Mouse (Mus musculus) limb, embryonic 11.5 days (tissue): Measurements from ENCODE around the gene Nek9. TPM values are rescaled to one million over a fixed set of nuclear protein-coding genes. Genes with fewer than 3 reads are reported as not detected.

Experiments used
- ATAC-seq: fragments of 200-750 bp; cut with Nextera tagmentation; 2 replicates; pipeline ENCODE4 v1.8.0; 2017; ENCODE audit warnings: low read depth; ENCODE audit not compliant: insufficient number of reproducible peaks, low FRiP score, low TSS enrichment
- DNase-seq: peaks from one replicate; pipeline ENCODE4 v3.0.0-alpha.2; 2015; ENCODE audit warnings: low spot score
- H3K27ac ChIP-seq: fragments of 300-500 bp; sonication (generic); replicated peaks from 2 replicates; pipeline ENCODE4 v1.5.1; 2014; ENCODE audit warnings: low read depth, mild to moderate bottlenecking, low read length
- H3K27me3 ChIP-seq: fragments of 300-500 bp; sonication (generic); 2 replicates; pipeline ENCODE4 v1.6.1; 2014; ENCODE audit warnings: mild to moderate bottlenecking, low read length, mixed read lengths; ENCODE audit not compliant: control insufficient read depth, insufficient read depth
- H3K36me3 ChIP-seq: fragments of 300-500 bp; sonication (generic); 2 replicates; pipeline ENCODE4 v1.6.1; 2014; ENCODE audit warnings: mild to moderate bottlenecking, low read length, moderate library complexity, mixed read lengths; ENCODE audit not compliant: control insufficient read depth, insufficient read depth
- H3K4me1 ChIP-seq: fragments of 300-500 bp; sonication (generic); 2 replicates; pipeline ENCODE4 v1.6.1; 2014; ENCODE audit warnings: low read length, mixed read lengths; ENCODE audit not compliant: control insufficient read depth, insufficient read depth
- H3K4me2 ChIP-seq: fragments of 300-500 bp; sonication (generic); 2 replicates; pipeline ENCODE4 v1.6.1; 2014; ENCODE audit warnings: low read depth, mild to moderate bottlenecking, moderate library complexity; ENCODE audit not compliant: severe bottlenecking
- H3K4me3 ChIP-seq: fragments of 300-500 bp; sonication (generic); 2 replicates; pipeline ENCODE4 v1.5.1; 2014; ENCODE audit warnings: low read depth, low read length
- H3K9ac ChIP-seq: fragments of 300-500 bp; sonication (generic); 2 replicates; pipeline ENCODE4 v1.6.1; 2014; ENCODE audit warnings: mild to moderate bottlenecking, low read length
- H3K9me3 ChIP-seq: fragments of 300-500 bp; sonication (generic); 2 replicates; pipeline ENCODE4 v1.6.1; 2016; ENCODE audit warnings: low read length; ENCODE audit not compliant: control insufficient read depth
- WGBS: fragments of 180-500 bp; shearing (Covaris S2); extraction: QIAGEN DNeasy Blood & Tissue Kit; methylation state at CpG from one replicate; pipeline ENCODE4 v1.1.7; 2014; 5-methylcytosine and 5-hydroxymethylcytosine counted together
- polyA plus RNA-seq: library from polyadenylated mRNA; unstranded; fragments of >200 nt; fragmentation: Nextera tagmentation; extraction: Ambion mirVana; gene quantifications from 2 replicates; pipeline ENCODE4 v1.2.1, GENCODE M21; 2014

The Nek9 gene
- polyA plus RNA-seq = 18.7 and 19.0 TPM in 2 replicates

DNA sequence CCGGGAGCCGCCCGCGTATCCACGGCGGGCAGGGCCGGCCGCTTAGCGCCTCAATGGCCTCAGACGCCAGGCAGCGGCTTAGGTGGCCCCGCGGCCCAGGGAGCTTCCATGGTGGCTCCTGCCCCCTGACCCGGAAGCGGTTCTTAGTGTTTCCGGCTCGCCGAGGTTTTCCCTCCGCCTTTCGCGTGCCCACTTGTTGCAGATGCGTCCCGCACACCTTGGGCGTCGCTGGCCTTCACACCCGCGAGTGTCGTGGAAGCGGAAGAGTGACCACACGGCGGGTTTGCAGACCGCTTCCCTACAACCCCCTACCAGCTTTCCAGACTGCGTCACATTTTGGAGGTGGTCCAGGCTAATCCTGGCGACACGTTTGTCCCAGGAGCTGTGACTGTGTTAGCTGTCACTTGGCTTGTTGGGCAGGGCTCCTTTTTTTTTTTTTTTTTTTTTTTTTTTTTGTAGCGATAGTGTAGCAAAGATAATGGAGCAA, at the start of gene Nek9:
Gene Nek9 (minus strand): TSS at position 120 of the 487 bp plus-strand sequence.
- Histone ChIP-seq H3K27ac (peak within 1 kb of the TSS; percentile 80), H3K9me3 (no peaks in the 10 kb centered on the region), H3K4me2 (peak within 1 kb of the TSS; percentile 61), H3K4me3 (peak within 1 kb of the TSS; percentile 95), H3K27me3 (no peaks in the 10 kb centered on the region), H3K4me1 (peaks cover 5% of the 10 kb centered on the region), H3K36me3 (no peaks in the 10 kb centered on the region), H3K9ac (peak within 1 kb of the TSS; percentile 98)
- peak; percentile 74 for ATAC-seq
- under 1% methylated on average over 36 of the region's 36 CpGs for WGBS
- peak; percentile 98 for DNase-seq

DNA sequence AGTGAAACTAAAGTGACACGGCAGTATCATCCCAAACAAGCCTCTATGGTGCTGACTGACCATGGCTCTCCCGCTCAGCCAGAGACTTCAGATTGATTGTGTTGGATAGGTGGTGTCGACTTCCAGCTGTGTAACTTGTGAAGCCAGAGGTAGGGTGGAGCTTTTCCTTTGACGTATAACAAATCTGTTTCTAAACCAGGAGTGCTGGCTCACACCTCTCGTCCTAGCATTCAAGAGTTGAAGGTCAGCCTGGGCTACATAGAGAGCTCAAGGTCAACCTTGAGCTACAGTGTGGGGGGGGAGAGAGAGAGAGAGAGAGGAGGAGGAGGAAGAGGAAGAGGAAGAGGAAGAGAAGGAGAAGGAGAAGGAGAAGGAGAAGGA, 46.8 kb upstream of the Nek9 start:
- DNase-seq (no peak), ATAC-seq (no peak)
- Histone ChIP-seq H3K9ac (no peak overlapping the region), H3K4me3 (no peak overlapping the region), H3K9me3 (no peaks in the 10 kb centered on the region), H3K27me3 (no peaks in the 10 kb centered on the region), H3K4me1 (no peaks in the 10 kb centered on the region), H3K4me2 (no peak overlapping the region), H3K36me3 (no peaks in the 10 kb centered on the region), H3K27ac (no peak overlapping the region)
- WGBS = 43% methylated on average over 5 of the region's 5 CpGs

DNA sequence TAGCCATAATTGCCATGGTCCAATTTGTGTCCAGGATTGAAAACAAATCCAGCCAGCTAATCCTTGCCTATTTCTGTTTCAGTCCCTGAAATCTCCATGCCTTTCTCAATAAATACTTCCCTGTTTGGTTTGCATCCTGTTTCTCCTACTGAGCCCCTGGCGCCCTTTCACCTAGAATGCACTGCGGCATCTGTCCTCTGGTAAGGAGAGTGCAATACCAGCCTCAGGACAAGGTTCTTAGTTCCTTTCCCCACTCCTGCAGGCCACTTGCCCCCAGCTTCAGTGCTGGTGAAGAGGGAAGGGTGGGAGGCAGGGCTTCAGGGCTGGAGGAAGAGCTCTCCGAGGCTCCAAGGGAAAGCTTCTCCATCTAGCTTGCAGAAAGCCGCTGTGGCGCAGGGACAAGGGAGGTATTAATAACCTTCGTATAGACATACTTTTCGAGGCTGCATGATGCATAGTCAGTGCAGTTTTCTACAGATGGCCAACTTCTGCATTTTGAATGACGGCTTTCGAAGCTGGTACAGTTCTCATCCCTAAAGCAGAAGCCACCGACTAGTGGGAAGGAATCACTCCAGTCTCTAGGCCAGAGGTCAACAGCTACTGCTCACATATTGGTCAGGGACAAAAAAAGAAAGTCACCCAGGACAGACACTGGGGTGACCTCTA, 46.3 kb upstream of the Nek9 start:
- no peaks in the 10 kb centered on the region for H3K9me3 ChIP-seq
- WGBS = 78% methylated on average over 10 of the region's 10 CpGs
- DNase-seq (no peak), ATAC-seq (no peak)
- H3K4me3 ChIP-seq = no peak overlapping the region
- H3K27ac ChIP-seq = no peak overlapping the region
- H3K27me3 ChIP-seq = no peaks in the 10 kb centered on the region
- H3K4me1 ChIP-seq = no peaks in the 10 kb centered on the region
- no peaks in the 10 kb centered on the region for H3K36me3 ChIP-seq
- H3K9ac ChIP-seq = no peak overlapping the region
- H3K4me2 ChIP-seq = no peak overlapping the region

DNA sequence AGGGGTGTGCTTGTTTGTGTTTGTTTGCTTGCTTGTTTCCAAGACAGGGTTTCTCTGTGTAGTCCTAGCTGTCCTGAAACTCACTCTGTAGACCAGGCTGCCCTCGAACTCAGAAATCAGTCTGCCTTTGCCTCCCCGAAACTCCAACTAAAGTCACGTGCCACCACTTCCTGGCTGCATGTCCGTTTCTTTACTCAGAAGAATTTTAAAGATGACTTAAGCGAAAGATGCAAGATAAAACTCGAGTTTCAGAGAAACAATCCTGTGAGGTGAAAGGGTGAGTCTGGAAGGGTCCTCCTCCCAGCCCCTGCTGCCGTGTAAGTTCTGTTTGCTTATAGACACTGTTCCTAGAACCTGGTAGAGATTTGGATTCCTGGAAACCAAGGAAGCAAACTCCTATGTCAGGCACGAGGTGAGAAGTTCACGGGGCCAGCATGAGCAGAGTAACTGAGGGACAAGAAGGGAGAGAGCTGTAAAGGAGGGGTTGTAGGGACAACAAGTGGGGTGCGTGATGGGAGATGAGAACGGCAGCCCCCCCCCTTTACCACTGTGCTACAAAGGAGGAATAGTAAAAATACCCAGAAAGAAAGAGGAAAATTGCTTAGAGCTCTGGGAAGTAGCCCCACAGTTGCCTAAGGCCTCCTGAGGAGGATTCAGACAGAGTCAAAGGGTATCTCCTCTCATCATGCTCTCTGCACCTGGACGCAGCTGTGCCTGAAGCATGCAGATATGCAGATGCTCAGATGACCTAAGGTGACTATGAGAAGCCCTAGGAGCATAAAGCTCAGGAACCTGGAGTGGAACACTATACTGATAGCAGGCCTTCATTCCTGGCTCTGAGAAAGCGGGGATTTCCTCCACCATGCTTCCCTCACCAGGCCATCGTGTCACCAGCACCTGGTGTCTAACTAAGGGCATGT, 43.9 kb upstream of the Nek9 start:
- no peak overlapping the region for H3K9ac ChIP-seq
- H3K4me3 ChIP-seq = no peak overlapping the region
- no peaks in the 10 kb centered on the region for H3K4me1 ChIP-seq
- no peak for DNase-seq
- no peak overlapping the region for H3K27ac ChIP-seq
- no peaks in the 10 kb centered on the region for H3K27me3 ChIP-seq
- no peaks in the 10 kb centered on the region for H3K9me3 ChIP-seq
- ATAC-seq = no peak
- no peaks in the 10 kb centered on the region for H3K36me3 ChIP-seq
- no peak overlapping the region for H3K4me2 ChIP-seq
- 76% methylated on average over 14 of the region's 14 CpGs for WGBS

DNA sequence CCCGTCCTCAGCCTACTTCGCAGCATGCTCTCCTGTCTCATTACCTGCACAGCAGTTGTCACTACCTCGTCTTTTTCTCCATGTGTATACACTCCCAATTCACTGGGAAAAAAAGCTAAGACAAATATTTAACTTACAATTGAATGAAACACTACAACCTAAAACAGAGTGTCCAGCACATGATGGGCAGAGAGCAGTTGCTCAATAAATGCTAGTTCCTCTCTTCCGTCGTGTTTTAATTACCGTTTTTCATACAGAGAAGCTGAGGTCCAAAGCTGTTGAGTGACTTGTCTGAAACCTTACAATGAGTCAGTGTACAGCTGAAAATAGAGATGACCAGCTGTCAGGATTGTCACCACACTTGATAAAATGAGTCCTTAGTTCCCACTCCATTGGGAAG, 42.4 kb upstream of the Nek9 start:
- 92% methylated on average over 6 of the region's 6 CpGs for WGBS

DNA sequence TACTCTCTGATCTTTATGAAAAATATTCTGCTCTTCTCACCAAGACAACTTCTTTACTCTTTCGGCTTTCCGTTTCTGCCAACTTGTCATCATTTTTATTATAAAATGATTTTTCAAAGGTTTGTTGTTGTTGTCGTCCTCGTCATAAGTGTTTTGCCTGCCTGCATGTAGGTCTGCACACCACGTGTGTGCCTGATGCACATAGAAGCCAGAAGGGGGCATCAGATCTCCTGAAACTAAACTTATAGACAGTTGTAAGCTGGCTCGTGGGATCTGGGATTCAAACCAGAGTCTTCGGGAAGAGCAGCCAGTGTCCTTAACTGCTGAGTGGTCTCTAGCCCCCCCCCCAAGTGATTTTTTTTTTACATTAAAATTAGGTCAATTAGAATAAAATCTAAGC, 41.8 kb upstream of the Nek9 start:
- H3K27ac ChIP-seq = no peak overlapping the region
- no peaks in the 10 kb centered on the region for H3K9me3 ChIP-seq
- WGBS = 74% methylated on average over 7 of the region's 7 CpGs
- H3K4me3 ChIP-seq = no peak overlapping the region
- H3K36me3 ChIP-seq = no peaks in the 10 kb centered on the region
- DNase-seq (no peak), ATAC-seq (no peak)
- no peaks in the 10 kb centered on the region for H3K27me3 ChIP-seq
- no peak overlapping the region for H3K4me2 ChIP-seq
- no peaks in the 10 kb centered on the region for H3K4me1 ChIP-seq
- no peak overlapping the region for H3K9ac ChIP-seq

More for the DNA sequence above, 42.4 kb upstream of the Nek9 start:
- ATAC-seq = no peak
- no peak for DNase-seq
- H3K4me3 ChIP-seq = no peak overlapping the region
- H3K9ac ChIP-seq = no peak overlapping the region
- no peak overlapping the region for H3K4me2 ChIP-seq
- no peaks in the 10 kb centered on the region for H3K4me1 ChIP-seq
- no peak overlapping the region for H3K27ac ChIP-seq
- no peaks in the 10 kb centered on the region for H3K9me3 ChIP-seq
- no peaks in the 10 kb centered on the region for H3K36me3 ChIP-seq
- H3K27me3 ChIP-seq = no peaks in the 10 kb centered on the region

DNA sequence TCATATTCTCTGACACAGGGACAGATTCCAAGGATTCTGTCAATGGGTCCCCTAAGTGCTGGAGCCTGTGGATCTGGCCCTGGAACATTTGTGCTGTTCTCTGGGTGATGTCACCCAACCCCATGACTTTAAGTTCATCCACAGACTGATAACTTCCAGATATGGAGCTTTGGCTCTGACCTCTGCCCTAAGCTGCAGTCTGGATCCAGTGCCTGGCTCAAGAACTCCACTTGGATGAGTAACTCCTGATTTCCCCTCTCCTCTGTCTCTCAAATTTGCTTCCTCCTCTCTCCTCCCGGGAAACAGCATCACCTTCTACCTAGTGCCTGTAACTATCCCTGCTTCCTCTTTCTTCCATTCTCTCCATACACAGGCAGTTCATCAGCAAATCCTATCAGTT, 41.1 kb upstream of the Nek9 start:
- Histone ChIP-seq H3K4me3 (no peak overlapping the region), H3K9me3 (no peaks in the 10 kb centered on the region), H3K4me2 (no peak overlapping the region), H3K4me1 (no peaks in the 10 kb centered on the region), H3K9ac (no peak overlapping the region), H3K36me3 (no peaks in the 10 kb centered on the region), H3K27me3 (no peaks in the 10 kb centered on the region), H3K27ac (no peak overlapping the region)
- 79% methylated on average over 1 of the region's 1 CpGs for WGBS
- ATAC-seq (no peak), DNase-seq (no peak)

DNA sequence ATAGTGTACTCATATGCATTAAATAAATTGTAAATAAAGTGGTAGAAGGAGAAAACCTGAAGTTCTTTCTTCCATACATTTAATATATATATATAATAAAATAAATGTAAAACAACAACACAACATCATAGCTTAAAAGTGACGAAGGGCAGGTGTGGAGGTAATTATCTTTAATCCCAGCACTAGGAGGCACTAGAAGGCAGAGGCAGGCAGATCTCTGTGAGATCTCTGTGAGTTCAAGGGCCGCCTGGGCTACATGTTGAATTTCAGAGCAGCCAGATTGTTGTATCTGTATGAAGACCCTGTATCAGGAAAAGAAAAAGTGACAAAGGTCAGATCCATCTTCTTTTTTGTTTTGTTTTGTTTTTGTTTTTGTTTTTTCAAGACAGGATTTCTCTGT, 39.1 kb upstream of the Nek9 start:
- no peak for DNase-seq
- Histone ChIP-seq H3K27ac (no peak overlapping the region), H3K9ac (no peak overlapping the region), H3K36me3 (no peaks in the 10 kb centered on the region), H3K9me3 (no peaks in the 10 kb centered on the region), H3K4me3 (no peak overlapping the region), H3K27me3 (no peaks in the 10 kb centered on the region), H3K4me1 (no peaks in the 10 kb centered on the region), H3K4me2 (no peak overlapping the region)
- WGBS = 82% methylated on average over 2 of the region's 2 CpGs
- ATAC-seq = no peak
